Mouse (Mus musculus) common myeloid progenitor, adult 5-6 weeks (primary cell): ENCODE data around the gene Fmo3. TPM values are rescaled to one million over a fixed set of nuclear protein-coding genes. Genes with fewer than 3 reads are reported as not detected.
A peak's percentile ranks its signal among the peaks of the same experiment; 100 is the strongest.

Experiments
- ATAC-seq: replicated peaks from 2 replicates; pipeline ENCODE4 v1.8.0; 2016; ENCODE audit warnings: low read depth, mild to moderate bottlenecking, moderate TSS enrichment, inconsistent platforms; ENCODE audit not compliant: poor library complexity, severe bottlenecking
- total RNA-seq: library from RNA; stranded (forward); fragments of 200-1000, 187-1606 nt; gene quantifications from 2 replicates; pipeline ENCODE4 v1.2.3, GENCODE M21; 2017

Gene Fmo3
- not detected in 2 replicates for total RNA-seq

- no peak for ATAC-seq
Observed at GRCm38 (mm10) chr1:162984428-162984827, at the start of gene Fmo3. TSS of gene Fmo3 (minus strand) at chr1:162984528.

GRCm38 (mm10) chr1:163023075-163023474 lies 38.7 kb upstream of the Fmo3 start:
- ATAC-seq = no peak

- no peak for ATAC-seq
Observed at GRCm38 (mm10) chr1:163009220-163009619, 24.9 kb upstream of the Fmo3 start.

GRCm38 (mm10) chr1:163003496-163003895 lies 19.2 kb upstream of the Fmo3 start:
- no peak for ATAC-seq

GRCm38 (mm10) chr1:163001271-163001829 lies 17.0 kb upstream of the Fmo3 start:
- ATAC-seq = no peak

- ATAC-seq = no peak
Observed at GRCm38 (mm10) chr1:162987546-162987945, 3.2 kb upstream of the Fmo3 start.

- no peak for ATAC-seq
Observed at GRCm38 (mm10) chr1:162986777-162987176, 2.4 kb upstream of the Fmo3 start.

- no peak for ATAC-seq
Observed at GRCm38 (mm10) chr1:162986121-162986748, 1.9 kb upstream of the Fmo3 start.

GRCm38 (mm10) chr1:162963556-162963955 lies 20.8 kb downstream of the Fmo3 start:
- no peak for ATAC-seq

GRCm38 (mm10) chr1:162957422-162957821 lies 26.9 kb downstream of the Fmo3 start:
- no peak for ATAC-seq

GRCm38 (mm10) chr1:162953079-162953478 lies 31.2 kb downstream of the Fmo3 start:
- no peak for ATAC-seq

- no peak for ATAC-seq
Observed at GRCm38 (mm10) chr1:162949763-162950162, 34.6 kb downstream of the Fmo3 start.

- ATAC-seq = no peak
Observed at GRCm38 (mm10) chr1:162947934-162948333, 36.4 kb downstream of the Fmo3 start.

GRCm38 (mm10) chr1:162946837-162947558 lies 37.3 kb downstream of the Fmo3 start:
- no peak for ATAC-seq

GRCm38 (mm10) chr1:162943700-162944099 lies 40.6 kb downstream of the Fmo3 start:
- ATAC-seq = 0 out of 2 replicates have a peak, but pooled peaks have one; percentile 39

- ATAC-seq = no peak
Observed at GRCm38 (mm10) chr1:162938696-162939351, 45.5 kb downstream of the Fmo3 start.

GRCm38 (mm10) chr1:162937970-162938695 lies 46.2 kb downstream of the Fmo3 start:
- ATAC-seq = no peak

- no peak for ATAC-seq
Observed at GRCm38 (mm10) chr1:162937415-162937814, 46.9 kb downstream of the Fmo3 start, which contains the start of gene Fmo6. TSS of gene Fmo6 (minus strand) at chr1:162937515.

GRCm38 (mm10) chr1:162934374-162935012 lies 49.8 kb downstream of the Fmo3 start:
- no peak for ATAC-seq

GRCm38 (mm10) chr1:162932386-162932785 lies 51.9 kb downstream of the Fmo3 start:
- no peak for ATAC-seq
